Mouse (Mus musculus) lung, postnatal 0 days (tissue): ENCODE results near the gene Hyal1.

Experiments
- CTCF ChIP-seq: IDR thresholded peaks from 2 replicates; pipeline ENCODE4 v1.5.1; 2016; ENCODE audit warnings: antibody characterized with exemption, mild to moderate bottlenecking
- EP300 ChIP-seq: IDR thresholded peaks from 2 replicates; pipeline ENCODE4 v1.6.1; 2016; ENCODE audit warnings: antibody characterized with exemption, mild to moderate bottlenecking, control low read depth

GRCm38 (mm10) chr9:107619546-107619879 is 42.8 kb downstream of the Hyal1 start:
- TF ChIP-seq CTCF (no peak), EP300 (no peak)
